In genomic region chr10:69910304-69910703, GRCm38 (mm10) we compare ENCODE assay signal across 8 mouse cellular contexts.
DNase-seq lines count a peak whose midpoint lies in the region; ATAC-seq and TF ChIP-seq lines count a peak whose summit lies in the region.
"Not testable (repeated sequence)": the region's sequence is repeated elsewhere in the genome, so short reads cannot be mapped to it uniquely, and the experiment has no call there.

No protein-coding gene starts in this region.

- 0 out of 4 replicates have a peak, but pooled peaks of 1 of the 2 experiments have one; percentile 22 for TF ChIP-seq EP300 in MEL (IDR thresholded peaks at IDR 0.05; ENCODE audit: low read depth in 1 of 2, low read length in 2 of 2)

- intact Hi-C loops in heart, postnatal 10 days (cut with DNase I): loop anchor here (5.0 kb wide), 1 partner anchor 52 kb away; no protein-coding TSS in a partner anchor

- H3K4me1 ChIP-seq in MEL (ENCODE audit: control insufficient read depth in 1 of 2, insufficient read depth in 2 of 2, low read length in 2 of 2): peaks cover 17 to 26% of the 10 kb centered on the region in 2 experiments
- H3K4me1 ChIP-seq in kidney, embryonic 16.5 days (ENCODE audit: insufficient read depth, low read length); midbrain, embryonic 13.5 days (replicated peaks); stomach, embryonic 16.5 days (ENCODE audit: control insufficient read depth, insufficient read depth, low read length): not testable (repeated sequence)
- H3K4me1 ChIP-seq in liver, embryonic 16.5 days (ENCODE audit: control insufficient read depth, low read depth, low read length): peaks cover 41% of the 10 kb centered on the region

- H3K79me2 ChIP-seq in MEL (ENCODE audit: control insufficient read depth, insufficient read depth, low read length, poor library complexity): not testable (repeated sequence)

- TF ChIP-seq RAD21 in MEL (IDR thresholded peaks at IDR 0.05; ENCODE audit: low read depth, low read length): not testable (repeated sequence)

- not testable (repeated sequence) for TF ChIP-seq CTCF in MEL (IDR thresholded peaks at IDR 0.05 in 2 of 3, conservative IDR thresholded peaks at IDR 0.05 in 1 of 3; ENCODE audit: control insufficient read depth in 1 of 3, insufficient read depth in 1 of 3, low read depth in 2 of 3, low read length in 3 of 3, poor library complexity in 1 of 3, severe bottlenecking in 1 of 3)

- ATAC-seq in kidney, embryonic 16.5 days (ENCODE audit: low FRiP score, low TSS enrichment): peak; percentile 71; the same call in 1 of the 2 replicates
- peak; percentile 83 for ATAC-seq in liver, embryonic 16.5 days (ENCODE audit: low read depth)
- ATAC-seq in midbrain, embryonic 13.5 days: peak; percentile 55; the same call in 1 of the 2 replicates
- peak; percentile 92 for ATAC-seq in stomach, embryonic 16.5 days (ENCODE audit: insufficient read depth, low FRiP score)

- not testable (repeated sequence) for H3K9me3 ChIP-seq in MEL (replicated peaks; ENCODE audit: insufficient read depth, low read length); kidney, embryonic 16.5 days (ENCODE audit: low read length); liver, embryonic 16.5 days (replicated peaks; ENCODE audit: control insufficient read depth, low read length); midbrain, embryonic 13.5 days; stomach, embryonic 16.5 days (replicated peaks; ENCODE audit: control insufficient read depth, low read length)

- H3K4me2 ChIP-seq in kidney, embryonic 16.5 days (replicated peaks; ENCODE audit: low read depth, low read length); midbrain, embryonic 13.5 days (replicated peaks); stomach, embryonic 16.5 days (ENCODE audit: low read depth, low read length): not testable (repeated sequence)
- peak overlapping the region; percentile 67 for H3K4me2 ChIP-seq in liver, embryonic 16.5 days (ENCODE audit: low read depth, low read length)

- peak overlapping the region; percentile 25 to 29 for H3K4me3 ChIP-seq in MEL (ENCODE audit: control insufficient read depth in 1 of 2, insufficient read depth in 1 of 2, low read depth in 2 of 2, low read length in 2 of 2)
- not testable (repeated sequence) for H3K4me3 ChIP-seq in kidney, embryonic 16.5 days (ENCODE audit: low read length); midbrain, embryonic 13.5 days (replicated peaks); stomach, embryonic 16.5 days (replicated peaks; ENCODE audit: low read length)
- peak overlapping the region; percentile 41 for H3K4me3 ChIP-seq in liver, embryonic 16.5 days (ENCODE audit: low read depth, low read length)

- peak overlapping the region; percentile 85 for H3K27ac ChIP-seq in MEL (ENCODE audit: control insufficient read depth, low read depth, low read length)
- H3K27ac ChIP-seq in kidney, embryonic 16.5 days (ENCODE audit: low read length): not testable (repeated sequence)
- peak overlapping the region; percentile 98 for H3K27ac ChIP-seq in liver, embryonic 16.5 days (ENCODE audit: low read length)
- H3K27ac ChIP-seq in midbrain, embryonic 13.5 days: peak overlapping the region; percentile 51; the same call in 1 of the 2 replicates
- peak overlapping the region; percentile 79 for H3K27ac ChIP-seq in stomach, embryonic 16.5 days (ENCODE audit: low read length)

- 23% methylated on average over 4 of the region's 6 CpGs for WGBS in kidney, embryonic 16.5 days
- WGBS in liver, embryonic 16.5 days (ENCODE audit: insufficient replicate concordance): 2% methylated on average over 4 of the region's 6 CpGs
- WGBS in midbrain, embryonic 13.5 days: 15% methylated on average over 5 of the region's 6 CpGs
- WGBS in stomach, embryonic 16.5 days: 14% methylated on average over 5 of the region's 6 CpGs

- TF ChIP-seq POLR2A in MEL (IDR thresholded peaks at IDR 0.05; ENCODE audit: control insufficient read depth in 1 of 2, insufficient read depth in 1 of 2, low read depth in 1 of 2, low read length in 2 of 2, poor library complexity in 1 of 2): peak in 1 of 2 experiments; percentile 48; a peak in 1 of 4 replicates

- DNase-seq in MEL (ENCODE audit: low read depth, low spot score): peak; percentile 94
- peak; percentile 78 for DNase-seq in c-Kit-positive CD71-positive TER-119-negative erythroid progenitor cells, embryonic 14.5 days (ENCODE audit: low read depth)
- DNase-seq in gastrocnemius, adult 18-20 months (ENCODE audit: low spot score): peak; percentile 68
- DNase-seq in heart, postnatal 10 days: peak; percentile 42 to 44

- H3K36me3 ChIP-seq in MEL (ENCODE audit: control insufficient read depth in 1 of 2, insufficient read depth in 2 of 2, low read length in 2 of 2): peaks cover 0 to 17% of the 10 kb centered on the region in 2 experiments; a peak in 2 of 4 replicates
- H3K36me3 ChIP-seq in kidney, embryonic 16.5 days (ENCODE audit: insufficient read depth, low read length); liver, embryonic 16.5 days (ENCODE audit: control insufficient read depth, insufficient read depth); midbrain, embryonic 13.5 days; stomach, embryonic 16.5 days (ENCODE audit: control insufficient read depth, insufficient read depth, low read length): not testable (repeated sequence)

- H3K27me3 ChIP-seq in MEL (ENCODE audit: control insufficient read depth in 1 of 2, insufficient read depth in 2 of 2, low read length in 2 of 2); kidney, embryonic 16.5 days (ENCODE audit: insufficient read depth, low read length); liver, embryonic 16.5 days (ENCODE audit: control insufficient read depth, insufficient read depth, low read depth, low read length); midbrain, embryonic 13.5 days; stomach, embryonic 16.5 days (ENCODE audit: control insufficient read depth, insufficient read depth, low read length): not testable (repeated sequence)

- peak overlapping the region; percentile 59 for H3K9ac ChIP-seq in MEL (ENCODE audit: control insufficient read depth, low read depth, low read length, poor library complexity, severe bottlenecking)
- H3K9ac ChIP-seq in kidney, embryonic 16.5 days (replicated peaks; ENCODE audit: low read length); midbrain, embryonic 13.5 days (replicated peaks); stomach, embryonic 16.5 days (ENCODE audit: low read length): not testable (repeated sequence)
- H3K9ac ChIP-seq in liver, embryonic 16.5 days (ENCODE audit: low read depth, low read length): peak overlapping the region; percentile 66

TF ChIP-seq in MEL, 35 proteins besides CTCF, POLR2A, EP300 and RAD21:
- TF ChIP-seq MXI1 (IDR thresholded peaks at IDR 0.05; ENCODE audit: low read depth, low read length): peak; percentile 48; the same call in 1 of the 2 replicates
- peak; percentile 20; the same call in 1 of the 2 replicates for TF ChIP-seq ZMIZ1 (IDR thresholded peaks at IDR 0.05; ENCODE audit: low read depth, low read length)
- peak; percentile 53 for TF ChIP-seq GATA1 (IDR thresholded peaks at IDR 0.05; ENCODE audit: low read depth, low read length)
- TF ChIP-seq ETS1 (IDR thresholded peaks at IDR 0.05; ENCODE audit: low read depth, low read length): peak; percentile 49; the same call in 1 of the 2 replicates

Comparison
In these comparisons a context has a peak if more than half of its experiments do, and no peak if none do; other contexts are left out.
1. DNase-seq: peak in every context shown above with its lines; median percentile 94 in MEL; 78 in c-Kit-positive CD71-positive TER-119-negative erythroid progenitor cells, embryonic 14.5 days; 68 in gastrocnemius, adult 18-20 months; 43 in heart, postnatal 10 days.